Mouse (Mus musculus) olfactory bulb, adult 2 months (tissue): ENCODE data around the gene Ddx25.

Experiments
- CTCF ChIP-seq: fragments of 200-500 bp; IDR thresholded peaks from 2 replicates; pipeline ENCODE4 v1.5.1; 2012; ENCODE audit warnings: low read depth, mild to moderate bottlenecking, low read length, moderate library complexity; ENCODE audit not compliant: insufficient read depth
- POLR2A ChIP-seq: fragments of 200-500 bp; IDR thresholded peaks from 2 replicates; pipeline ENCODE4 v1.6.1; 2012; ENCODE audit warnings: mild to moderate bottlenecking, low read depth, low read length, moderate library complexity; ENCODE audit not compliant: insufficient read depth

DNA sequence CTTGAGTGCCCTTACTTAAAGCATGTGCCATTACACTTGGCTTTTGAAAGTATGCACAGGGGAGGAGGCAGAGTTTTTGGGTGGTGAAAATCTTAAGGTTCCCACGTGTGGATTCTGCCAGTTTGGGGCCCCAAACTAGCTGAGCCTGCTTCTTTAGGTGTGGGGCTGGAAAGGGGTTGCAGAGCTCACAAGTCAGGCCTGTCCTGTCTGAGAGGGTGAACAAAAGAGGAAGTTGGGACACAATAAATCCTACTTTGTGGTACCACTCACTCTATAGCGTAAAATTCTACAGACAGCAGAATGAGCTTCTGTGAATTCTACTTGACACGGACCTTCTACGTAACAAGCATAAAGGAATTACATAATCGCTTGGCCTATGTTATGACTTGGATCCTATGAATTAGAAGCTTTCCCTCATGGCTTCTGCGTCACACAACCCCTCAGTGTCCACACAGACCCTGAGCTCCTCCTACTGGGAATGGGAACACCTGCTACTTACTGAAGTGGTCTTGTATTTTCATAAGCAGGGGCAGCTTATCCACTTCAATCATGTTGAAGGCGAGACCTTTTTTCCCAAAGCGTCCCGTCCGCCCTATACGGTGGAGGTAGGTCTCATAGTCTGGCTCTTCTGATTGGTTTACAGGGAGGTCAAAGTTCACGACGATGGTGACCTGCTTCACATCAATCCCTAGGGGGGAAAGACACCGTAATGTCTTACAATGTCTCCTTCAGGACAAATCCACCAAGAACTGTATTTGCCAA lies 15.0 kb downstream of the Ddx25 start:
- TF ChIP-seq CTCF (no peak), POLR2A (no peak)
